Mouse (Mus musculus) hindbrain, embryonic 11.5 days (tissue): ENCODE measurements around the gene Cby1. TPM values are rescaled to one million over a fixed set of nuclear protein-coding genes. Genes with fewer than 3 reads are reported as not detected.

Experiments
- ATAC-seq: fragments of 200-750 bp; cut with Nextera tagmentation; 2 replicates; pipeline ENCODE4 v1.8.0; 2017; ENCODE audit warnings: mild to moderate bottlenecking, moderate TSS enrichment, moderate library complexity; ENCODE audit not compliant: low FRiP score
- DNase-seq: peaks from one replicate; pipeline ENCODE4 v3.0.0-alpha.2; 2015; ENCODE audit warnings: low spot score
- H3K27ac ChIP-seq: fragments of 300-500 bp; sonication (generic); 2 replicates; pipeline ENCODE4 v1.5.1; 2014; ENCODE audit warnings: mild to moderate bottlenecking, low read depth, low read length
- H3K27me3 ChIP-seq: fragments of 300-500 bp; sonication (generic); 2 replicates; pipeline ENCODE4 v1.6.1; 2014; ENCODE audit warnings: mild to moderate bottlenecking, low read length, moderate library complexity, mixed read lengths; ENCODE audit not compliant: control insufficient read depth, insufficient read depth
- H3K36me3 ChIP-seq: fragments of 300-500 bp; sonication (generic); 2 replicates; pipeline ENCODE4 v1.6.1; 2014; ENCODE audit warnings: mild to moderate bottlenecking, low read length, moderate library complexity, mixed read lengths; ENCODE audit not compliant: control insufficient read depth, insufficient read depth
- H3K4me1 ChIP-seq: fragments of 300-500 bp; sonication (generic); replicated peaks from 2 replicates; pipeline ENCODE4 v1.6.1; 2014; ENCODE audit warnings: low read length, mixed read lengths; ENCODE audit not compliant: control insufficient read depth, insufficient read depth
- H3K4me2 ChIP-seq: fragments of 300-500 bp; sonication (generic); replicated peaks from 2 replicates; pipeline ENCODE4 v1.6.1; 2014; ENCODE audit warnings: mild to moderate bottlenecking, low read depth, low read length
- H3K4me3 ChIP-seq: fragments of 300-500 bp; sonication (generic); 2 replicates; pipeline ENCODE4 v1.5.1; 2014; ENCODE audit warnings: low read depth, low read length
- H3K9ac ChIP-seq: fragments of 300-500 bp; sonication (generic); 2 replicates; pipeline ENCODE4 v1.6.1; 2014; ENCODE audit warnings: low read depth, low read length
- H3K9me3 ChIP-seq: fragments of 300-500 bp; sonication (generic); 2 replicates; pipeline ENCODE4 v1.6.1; 2016; ENCODE audit warnings: low read length; ENCODE audit not compliant: control insufficient read depth
- WGBS: fragments of 180-500 bp; shearing (Covaris S2); extraction: QIAGEN DNeasy Blood & Tissue Kit; methylation state at CpG from one replicate; pipeline ENCODE4 v1.1.7; 2014; 5-methylcytosine and 5-hydroxymethylcytosine counted together
- polyA plus RNA-seq: library from polyadenylated mRNA; unstranded; fragments of >200 nt; fragmentation: Nextera tagmentation; extraction: Ambion mirVana; gene quantifications from 2 replicates; pipeline ENCODE4 v1.2.1, GENCODE M21; 2014

Gene Cby1
- polyA plus RNA-seq, 1 experiment from 2014 or later = 76.1 TPM

DNA sequence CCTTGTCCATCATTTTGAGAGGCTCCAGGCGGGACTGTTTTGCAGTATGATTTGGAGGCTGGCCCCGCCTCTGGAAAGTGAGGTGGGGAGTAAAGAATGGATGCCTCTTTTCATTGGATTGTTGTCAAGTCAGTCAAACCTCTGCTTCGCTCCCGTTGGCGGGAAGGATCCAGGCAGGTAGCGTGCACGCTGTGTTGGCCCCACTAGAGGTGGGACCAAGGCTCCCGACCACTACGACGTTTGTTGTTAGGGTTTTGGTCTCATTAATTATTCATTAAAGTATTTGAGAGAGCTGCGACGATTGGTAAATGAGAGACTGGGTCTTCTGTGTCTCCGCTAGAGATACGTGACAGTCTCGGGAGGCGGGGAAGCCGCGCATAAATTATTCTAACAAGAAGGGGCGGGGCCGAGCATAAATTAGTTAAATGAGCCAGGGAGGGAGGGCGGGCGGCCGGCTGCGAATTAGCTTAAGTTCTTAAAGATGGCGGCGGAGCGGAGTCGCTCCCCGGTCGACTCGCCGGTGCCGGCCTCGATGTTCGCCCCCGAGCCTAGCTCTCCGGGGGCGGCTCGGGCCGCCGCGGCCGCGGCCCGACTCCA is 31.5 kb downstream of the Cby1 start, which contains the start of gene Gtpbp1:
Gtpbp1 (plus strand) TSS at position 420 of the 597 bp plus-strand sequence.
- ATAC-seq = peak; percentile 98
- Histone ChIP-seq H3K4me1 (peaks cover 4% of the 10 kb centered on the region; the same call in 1 of the 2 replicates), H3K9ac (peak within 1 kb of the TSS; percentile 85), H3K27ac (peak within 1 kb of the TSS; percentile 83), H3K4me3 (peak within 1 kb of the TSS; percentile 76), H3K36me3 (peaks cover 2% of the 10 kb centered on the region; the same call in 1 of the 2 replicates), H3K27me3 (no peaks in the 10 kb centered on the region), H3K9me3 (no peaks in the 10 kb centered on the region), H3K4me2 (peak within 1 kb of the TSS; percentile 77)
- DNase-seq = peak; percentile 97
- under 1% methylated on average over 45 of the region's 45 CpGs for WGBS

- H3K4me3 ChIP-seq = peak overlapping the region; percentile 76
- DNase-seq = no peak
- peaks cover 2% of the 10 kb centered on the region; the same call in 1 of the 2 replicates for H3K36me3 ChIP-seq
- peak overlapping the region; percentile 85 for H3K9ac ChIP-seq
- H3K4me1 ChIP-seq = peaks cover 4% of the 10 kb centered on the region; the same call in 1 of the 2 replicates
- peak overlapping the region; percentile 77 for H3K4me2 ChIP-seq
- ATAC-seq = peak; percentile 34
- H3K9me3 ChIP-seq = no peaks in the 10 kb centered on the region
- H3K27me3 ChIP-seq = no peaks in the 10 kb centered on the region
- H3K27ac ChIP-seq = peak overlapping the region; percentile 83
- WGBS = under 1% methylated on average over 52 of the region's 53 CpGs
Observed at GRCm38 (mm10) chr15:79691023-79691508, 32.1 kb downstream of the Cby1 start.

GRCm38 (mm10) chr15:79692334-79692733 is 33.3 kb downstream of the Cby1 start:
- WGBS = 85% methylated on average over 5 of the region's 5 CpGs
- Histone ChIP-seq H3K9ac (no peak overlapping the region), H3K27ac (no peak overlapping the region), H3K9me3 (no peaks in the 10 kb centered on the region), H3K4me3 (no peak overlapping the region), H3K36me3 (peaks cover 2% of the 10 kb centered on the region; the same call in 1 of the 2 replicates), H3K4me1 (no peaks in the 10 kb centered on the region; the same call in 1 of the 2 replicates), H3K4me2 (peak overlapping the region; percentile 77; the same call in 1 of the 2 replicates), H3K27me3 (no peaks in the 10 kb centered on the region)
- DNase-seq = no peak
- ATAC-seq = no peak

DNA sequence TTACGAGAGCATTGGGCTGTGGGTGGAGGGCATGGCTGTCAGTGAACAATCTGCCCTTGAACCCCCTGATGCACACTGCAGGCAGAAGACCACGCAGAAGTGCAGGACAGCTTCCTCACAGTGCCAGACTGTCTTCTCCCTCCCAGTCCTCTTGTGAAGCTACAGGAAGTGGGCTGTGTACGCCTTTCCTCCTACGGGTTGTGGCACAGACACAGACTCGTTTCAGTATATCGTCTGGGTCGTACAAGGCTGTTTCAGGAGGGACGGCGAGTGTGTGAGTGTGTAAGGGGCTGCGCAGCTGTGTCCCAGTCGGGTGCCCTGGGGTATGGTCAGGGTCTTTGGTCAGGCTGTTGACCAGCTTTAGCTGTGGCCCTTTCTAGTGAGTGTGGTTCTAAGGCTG is 34.7 kb downstream of the Cby1 start:
- H3K4me1 ChIP-seq = no peaks in the 10 kb centered on the region; the same call in 1 of the 2 replicates

GRCm38 (mm10) chr15:79694512-79694911 is 35.5 kb downstream of the Cby1 start:
- Histone ChIP-seq H3K27ac (no peak overlapping the region), H3K9me3 (no peaks in the 10 kb centered on the region), H3K4me3 (no peak overlapping the region), H3K9ac (no peak overlapping the region), H3K36me3 (peaks cover 2% of the 10 kb centered on the region; the same call in 1 of the 2 replicates), H3K27me3 (no peaks in the 10 kb centered on the region), H3K4me1 (no peaks in the 10 kb centered on the region; the same call in 1 of the 2 replicates), H3K4me2 (no peak overlapping the region)
- DNase-seq = no peak
- no peak for ATAC-seq
- WGBS = 93% methylated on average over 4 of the region's 4 CpGs

More for the DNA sequence above, 34.7 kb downstream of the Cby1 start:
- no peak overlapping the region for H3K4me2 ChIP-seq
- 94% methylated on average over 11 of the region's 11 CpGs for WGBS
- ATAC-seq (no peak), DNase-seq (no peak)
- no peak overlapping the region for H3K4me3 ChIP-seq
- H3K9me3 ChIP-seq = no peaks in the 10 kb centered on the region
- H3K9ac ChIP-seq = no peak overlapping the region
- peaks cover 2% of the 10 kb centered on the region; the same call in 1 of the 2 replicates for H3K36me3 ChIP-seq
- H3K27ac ChIP-seq = no peak overlapping the region
- H3K27me3 ChIP-seq = no peaks in the 10 kb centered on the region

- 70% methylated on average over 3 of the region's 3 CpGs for WGBS
- no peak overlapping the region for H3K4me2 ChIP-seq
- no peak overlapping the region for H3K4me3 ChIP-seq
- H3K27ac ChIP-seq = no peak overlapping the region
- DNase-seq = no peak
- no peak for ATAC-seq
- H3K36me3 ChIP-seq = peaks cover 2% of the 10 kb centered on the region; the same call in 1 of the 2 replicates
- H3K4me1 ChIP-seq = no peaks in the 10 kb centered on the region; the same call in 1 of the 2 replicates
- H3K9me3 ChIP-seq = no peaks in the 10 kb centered on the region
- no peak overlapping the region for H3K9ac ChIP-seq
- no peaks in the 10 kb centered on the region for H3K27me3 ChIP-seq
Observed at GRCm38 (mm10) chr15:79695516-79695915, 36.5 kb downstream of the Cby1 start.

- Histone ChIP-seq H3K4me3 (no peak overlapping the region), H3K27me3 (no peaks in the 10 kb centered on the region), H3K9ac (no peak overlapping the region), H3K36me3 (peaks cover 2% of the 10 kb centered on the region; the same call in 1 of the 2 replicates), H3K27ac (no peak overlapping the region), H3K9me3 (no peaks in the 10 kb centered on the region), H3K4me1 (no peaks in the 10 kb centered on the region; the same call in 1 of the 2 replicates), H3K4me2 (no peak overlapping the region)
- no peak for DNase-seq
- 96% methylated on average over 2 of the region's 2 CpGs for WGBS
- ATAC-seq = no peak
Observed at GRCm38 (mm10) chr15:79696508-79696907, 37.5 kb downstream of the Cby1 start.

- Histone ChIP-seq H3K4me3 (no peak overlapping the region), H3K27me3 (no peaks in the 10 kb centered on the region), H3K36me3 (peaks cover 2% of the 10 kb centered on the region; the same call in 1 of the 2 replicates), H3K4me1 (no peaks in the 10 kb centered on the region; the same call in 1 of the 2 replicates), H3K9me3 (no peaks in the 10 kb centered on the region), H3K4me2 (no peak overlapping the region), H3K27ac (0 out of 2 replicates have a peak overlapping the region, but pooled peaks have one; percentile 39), H3K9ac (no peak overlapping the region)
- DNase-seq (no peak), ATAC-seq (no peak)
- WGBS = 79% methylated on average over 6 of the region's 6 CpGs
Observed at GRCm38 (mm10) chr15:79697011-79697410, 38.0 kb downstream of the Cby1 start.
